Mouse (Mus musculus) olfactory bulb, adult 2 months (tissue): ENCODE results near the gene Mmp8. TPM values are rescaled to one million over a fixed set of nuclear protein-coding genes. Genes with fewer than 3 reads are reported as not detected.

Experiments used
- H3K27ac ChIP-seq: fragments of 200-500 bp; 2 replicates; pipeline ENCODE4 v1.5.1; 2012; ENCODE audit warnings: low read depth, low read length; ENCODE audit not compliant: insufficient read depth
- H3K4me1 ChIP-seq: fragments of 200-500 bp; 2 replicates; pipeline ENCODE4 v1.6.1; 2012; ENCODE audit warnings: low read length; ENCODE audit not compliant: control insufficient read depth, insufficient read depth
- H3K4me3 ChIP-seq: fragments of 200-500 bp; 2 replicates; pipeline ENCODE4 v1.5.1; 2012; ENCODE audit warnings: mild to moderate bottlenecking, low read depth, low read length, moderate library complexity; ENCODE audit not compliant: insufficient read depth
- CTCF ChIP-seq: fragments of 200-500 bp; IDR thresholded peaks from 2 replicates; pipeline ENCODE4 v1.5.1; 2012; ENCODE audit warnings: low read depth, mild to moderate bottlenecking, low read length, moderate library complexity; ENCODE audit not compliant: insufficient read depth
- POLR2A ChIP-seq: fragments of 200-500 bp; IDR thresholded peaks from 2 replicates; pipeline ENCODE4 v1.6.1; 2012; ENCODE audit warnings: mild to moderate bottlenecking, low read depth, low read length, moderate library complexity; ENCODE audit not compliant: insufficient read depth
- WGBS: fragments of 180-500 bp; shearing (Covaris S2); methylation state at CpG from one replicate; pipeline ENCODE4 v1.1.7; 2018; 5-methylcytosine and 5-hydroxymethylcytosine counted together
- polyA plus RNA-seq: library from polyadenylated mRNA; stranded (reverse); fragments of >200 nt; gene quantifications from 2 replicates; pipeline ENCODE4 v1.2.4, GENCODE M21; 2012; ENCODE audit warnings: low replicate concordance; ENCODE audit not compliant: missing spikeins, insufficient read depth, insufficient read length

The Mmp8 gene
- polyA plus RNA-seq: not detected in 2 replicates

- H3K27ac ChIP-seq: no peak within 1 kb of the TSS
- H3K4me3 ChIP-seq: no peak within 1 kb of the TSS
- 86% methylated on average over 8 of the region's 8 CpGs for WGBS
- H3K4me1 ChIP-seq: no peaks in the 10 kb centered on the region
- TF ChIP-seq CTCF (no peak), POLR2A (no peak)
Observed at GRCm38 (mm10) chr9:7558221-7559017, at the start of gene Mmp8. Mmp8 (plus strand) TSS chr9:7558456.

- no peak overlapping the region for H3K4me3 ChIP-seq
- 92% methylated on average over 10 of the region's 10 CpGs for WGBS
- TF ChIP-seq CTCF (no peak), POLR2A (no peak)
- H3K4me1 ChIP-seq: no peaks in the 10 kb centered on the region
- no peak overlapping the region for H3K27ac ChIP-seq
Observed at GRCm38 (mm10) chr9:7509619-7510233, 48.5 kb upstream of the Mmp8 start.

DNA sequence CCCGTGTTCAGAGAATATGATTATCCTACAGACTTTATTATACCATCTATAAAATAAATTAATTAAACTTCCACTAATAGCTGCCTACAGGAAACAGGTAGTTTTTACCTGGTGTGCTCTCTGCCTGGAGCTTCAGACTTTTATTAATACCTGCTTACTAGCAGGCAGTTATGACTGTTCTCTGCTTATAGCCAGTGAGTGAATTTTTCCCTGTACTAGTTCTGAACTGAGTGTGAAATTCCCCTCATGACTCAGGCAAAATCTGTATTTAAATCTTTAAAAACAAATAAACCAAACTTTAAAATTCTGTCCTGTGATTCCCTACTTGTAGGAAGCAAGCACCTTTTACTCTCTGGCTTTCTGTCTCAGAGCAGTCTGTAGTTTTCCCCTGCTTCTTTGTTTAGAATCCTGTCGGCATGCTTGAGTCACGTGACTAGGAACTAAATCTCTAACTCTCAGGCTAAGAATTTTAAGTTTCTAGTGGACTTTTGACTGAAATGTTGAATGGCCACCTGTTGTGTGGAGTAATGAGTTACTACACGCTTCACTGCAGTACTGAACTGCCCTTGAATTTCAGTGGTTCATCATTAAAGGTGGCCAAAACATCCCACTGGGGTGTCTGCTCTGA is 40.2 kb upstream of the Mmp8 start:
- Histone ChIP-seq H3K4me3 (no peak overlapping the region), H3K4me1 (no peaks in the 10 kb centered on the region), H3K27ac (no peak overlapping the region)
- WGBS: 36% methylated on average over 4 of the region's 4 CpGs
- no peak for TF ChIP-seq CTCF
- no peak for TF ChIP-seq POLR2A

- Histone ChIP-seq H3K4me3 (no peak overlapping the region), H3K27ac (no peak overlapping the region), H3K4me1 (no peaks in the 10 kb centered on the region)
- 53% methylated on average over 4 of the region's 4 CpGs for WGBS
- no peak for TF ChIP-seq CTCF
- TF ChIP-seq POLR2A: no peak
Observed at GRCm38 (mm10) chr9:7526255-7526940, 31.9 kb upstream of the Mmp8 start.

DNA sequence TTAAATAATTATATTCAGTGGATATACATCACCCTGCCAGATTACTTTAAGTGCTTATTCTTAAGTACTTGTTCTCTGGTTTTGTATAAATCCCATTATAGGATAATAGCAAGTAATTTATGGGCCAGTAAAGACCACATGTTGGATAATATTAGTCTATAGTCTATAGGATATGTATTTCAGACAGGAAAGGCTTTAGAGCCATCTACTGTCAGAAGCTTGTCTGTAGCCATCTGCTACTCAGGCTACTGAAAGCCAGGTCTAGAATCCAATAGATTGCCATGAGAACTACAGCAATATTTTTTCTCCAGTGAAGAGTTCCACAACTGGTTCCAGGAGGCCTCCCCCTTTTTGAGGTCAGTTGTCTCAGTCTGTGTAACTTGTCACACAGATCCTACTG is 15.5 kb upstream of the Mmp8 start:
- Histone ChIP-seq H3K4me1 (no peaks in the 10 kb centered on the region), H3K27ac (no peak overlapping the region)
- TF ChIP-seq POLR2A (no peak), CTCF (no peak)

DNA sequence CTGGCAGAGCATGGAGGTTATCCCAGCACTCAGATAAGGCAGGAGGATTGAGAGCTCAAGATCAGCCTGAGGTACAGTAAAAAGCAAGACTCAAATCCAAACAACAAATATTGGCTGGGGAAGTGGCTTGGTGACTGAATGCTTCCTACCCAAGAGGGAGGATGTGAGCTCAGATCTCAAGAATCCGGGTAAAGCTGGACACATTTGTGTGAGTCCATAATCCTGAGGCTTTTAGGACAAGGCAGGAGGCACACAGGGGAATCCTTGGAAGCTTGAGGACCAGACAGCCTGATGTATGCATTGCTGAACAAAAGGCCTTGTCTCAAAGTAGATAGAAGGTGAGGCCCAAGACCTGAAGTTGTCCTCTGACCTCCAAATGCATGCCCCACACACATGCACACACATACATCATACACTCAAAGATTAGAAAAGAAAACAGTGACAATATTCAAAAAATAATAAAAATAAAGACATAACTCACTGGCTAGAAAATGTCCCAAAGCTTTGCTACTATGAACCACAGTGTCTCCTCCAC is 13.3 kb upstream of the Mmp8 start:
- WGBS: 59% methylated on average over 1 of the region's 1 CpGs
- Histone ChIP-seq H3K4me1 (no peaks in the 10 kb centered on the region), H3K27ac (no peak overlapping the region), H3K4me3 (no peak overlapping the region)
- TF ChIP-seq CTCF (no peak), POLR2A (no peak)

More for the DNA sequence above, 15.5 kb upstream of the Mmp8 start:
- H3K4me3 ChIP-seq: no peak overlapping the region

GRCm38 (mm10) chr9:7545471-7545870 is 12.8 kb upstream of the Mmp8 start:
- H3K4me1 ChIP-seq: no peaks in the 10 kb centered on the region
- no peak overlapping the region for H3K27ac ChIP-seq
- 47% methylated on average over 1 of the region's 1 CpGs for WGBS
- H3K4me3 ChIP-seq: no peak overlapping the region
- TF ChIP-seq POLR2A: no peak
- no peak for TF ChIP-seq CTCF

DNA sequence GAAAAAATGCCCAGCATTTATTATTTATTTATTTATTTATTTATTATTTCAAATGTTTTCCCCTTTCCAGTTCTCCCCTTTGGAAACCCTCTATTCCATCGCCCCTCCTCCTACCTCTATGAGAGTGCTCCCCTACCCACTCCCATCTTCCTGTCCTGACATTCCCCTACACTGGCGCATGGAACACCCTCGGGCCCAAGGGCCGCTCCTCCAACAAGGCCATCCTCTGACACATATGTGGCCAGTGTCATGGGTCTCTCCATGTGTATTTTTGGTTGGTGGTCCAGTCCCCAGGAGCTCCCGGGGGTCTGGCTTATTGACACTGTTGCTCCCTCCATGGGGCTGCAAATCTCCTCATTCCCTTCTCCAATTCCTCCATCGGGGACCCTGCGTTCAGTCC is 12.3 kb upstream of the Mmp8 start:
- WGBS: 94% methylated on average over 7 of the region's 7 CpGs

More for the DNA sequence above, 12.3 kb upstream of the Mmp8 start:
- Histone ChIP-seq H3K27ac (no peak overlapping the region), H3K4me1 (no peaks in the 10 kb centered on the region), H3K4me3 (no peak overlapping the region)
- TF ChIP-seq CTCF (no peak), POLR2A (no peak)
